Mouse (Mus musculus) heart, postnatal 25 days (tissue): ENCODE data around the gene Cmc2. TPM values are rescaled to one million over a fixed set of nuclear protein-coding genes. Genes with fewer than 3 reads are reported as not detected.

Experiments
- DNase-seq: peaks from one replicate; pipeline ENCODE4 v3.0.0; 2022; ENCODE audit warnings: low spot score
- intact Hi-C: fragments of 180-260 bp; cut with DNase I; formaldehyde crosslinking; loops from one replicate; pipeline ENCODE4 v1.15.1; 2025
- total RNA-seq, 2 experiments: library from RNA; stranded (reverse); gene quantifications; 2 replicates each; pipeline ENCODE4 v1.2.3; 2021

The Cmc2 gene
- total RNA-seq, 2 experiments from 2014 or later, result 73.9 to 75.2 TPM

DNA sequence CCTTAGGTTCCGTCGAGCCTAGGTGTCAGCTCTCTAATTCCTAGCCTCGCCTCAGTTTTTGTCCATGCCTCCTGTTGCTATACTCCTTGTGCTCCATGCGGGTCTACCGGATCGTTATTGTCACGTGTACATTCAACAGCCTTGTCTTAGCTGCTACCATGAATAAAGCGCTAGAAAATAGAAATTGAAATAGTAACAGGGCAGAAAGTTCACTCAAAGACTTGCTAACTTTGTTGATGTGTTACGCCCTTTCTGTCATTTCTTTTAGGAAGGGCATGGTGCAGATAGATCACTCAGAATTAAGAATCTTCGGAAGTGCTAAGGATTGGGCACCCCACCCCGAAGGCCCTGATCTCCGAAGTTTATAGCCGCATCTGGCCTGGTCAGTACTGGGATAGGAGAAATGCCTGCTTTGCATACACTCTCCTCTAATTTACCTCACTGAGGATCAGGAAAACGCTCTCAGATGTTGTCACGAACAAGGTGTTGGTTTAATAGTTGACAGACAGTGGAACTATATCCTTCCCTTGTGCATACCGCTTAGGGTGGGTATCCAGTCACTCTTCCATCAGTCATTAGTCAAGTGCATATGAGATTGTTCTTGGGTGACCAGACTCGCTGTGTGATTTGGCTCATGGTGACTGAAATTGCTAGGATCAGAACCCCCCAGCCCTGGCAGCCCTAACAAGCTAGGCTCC lies 954 bp upstream of the Cmc2 start:
- no peak for DNase-seq
- intact Hi-C loops, result loop anchor here (2.0 to 10.0 kb wide), 2 partner anchors 21 to 233 kb away; partner anchors contain the start of genes Atmin and Gan

DNA sequence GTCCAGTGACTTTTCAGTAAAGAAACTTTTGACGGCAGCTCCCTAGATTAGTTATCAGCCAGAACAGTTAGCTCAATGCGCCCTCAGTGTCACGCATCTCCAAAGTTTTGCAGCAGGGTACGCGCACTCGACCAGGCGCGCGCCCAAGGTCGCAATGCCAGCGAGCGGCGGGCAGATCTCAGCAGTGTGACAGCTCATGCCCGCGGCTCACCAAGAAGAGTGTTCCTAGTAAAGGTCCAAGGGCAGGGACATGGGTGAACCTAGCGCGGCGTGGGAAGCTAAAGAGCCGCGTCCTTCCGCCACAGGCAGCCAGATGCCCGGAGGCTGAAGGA lies 284 bp downstream of the Cmc2 start:
- DNase-seq, result no peak
- intact Hi-C loops, result loop anchor here (10.0 kb wide), 1 partner anchor 234 kb away; the partner anchor contains the start of gene Gan

DNA sequence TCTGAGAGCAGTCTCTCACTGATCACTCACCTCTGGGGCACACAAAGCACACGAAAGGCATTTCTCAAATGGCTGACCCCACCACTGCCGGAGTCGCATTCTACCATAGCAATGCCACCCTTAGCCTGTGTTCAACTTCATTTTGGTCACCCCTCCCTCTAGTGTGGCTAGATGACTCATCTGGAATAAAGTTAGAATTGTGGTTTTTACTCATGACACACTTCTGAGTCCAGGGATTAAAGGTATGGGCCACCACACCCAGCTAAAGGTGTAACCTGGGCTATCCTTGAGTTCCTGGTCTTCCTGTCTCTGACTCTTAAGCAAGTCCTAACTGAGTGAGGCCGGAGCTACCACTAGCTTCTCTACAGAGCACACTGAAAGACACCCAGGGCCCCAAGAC lies 15.4 kb downstream of the Cmc2 start:
- no peak for DNase-seq
- intact Hi-C loops, result no loop called here

DNA sequence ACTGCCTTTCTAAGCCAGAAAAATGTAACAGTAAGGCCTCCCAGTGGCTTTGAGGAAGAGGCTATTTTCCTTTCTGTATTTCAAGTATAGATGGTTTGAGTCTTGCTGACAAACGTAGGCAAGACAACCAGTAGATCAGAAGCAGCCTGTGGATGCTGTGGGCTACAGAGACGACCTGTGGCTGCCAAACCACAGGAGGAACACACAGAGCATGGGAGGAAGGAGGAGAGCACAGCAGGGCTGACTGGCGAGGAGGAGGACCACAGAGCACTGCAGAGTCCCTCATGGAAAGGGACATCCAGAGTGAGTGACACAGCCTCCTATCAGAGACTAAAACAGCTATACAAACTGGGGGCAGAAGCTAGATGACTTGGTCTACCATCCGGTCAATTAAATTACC lies 16.0 kb downstream of the Cmc2 start:
- intact Hi-C loops, result no loop called here
- DNase-seq, result no peak

DNA sequence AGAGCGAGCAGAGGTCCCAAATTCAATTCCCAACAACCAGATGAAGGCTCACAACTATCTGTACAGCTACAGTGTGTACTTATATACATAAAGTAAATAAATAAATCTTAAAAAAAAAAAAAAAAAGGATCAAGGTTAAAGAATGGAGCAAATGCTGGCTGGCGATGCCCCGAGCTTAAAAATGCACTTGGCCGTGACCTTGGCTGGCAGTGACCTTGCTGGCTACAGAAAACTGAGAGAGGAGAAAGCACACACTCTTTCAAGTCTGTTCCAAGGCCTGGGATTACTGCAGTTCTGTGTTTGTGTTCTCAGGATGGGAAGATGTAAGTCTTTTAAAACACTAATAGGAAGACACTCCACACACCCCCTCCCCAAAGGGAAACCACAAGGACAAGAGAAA lies 16.5 kb downstream of the Cmc2 start:
- DNase-seq, result no peak
- intact Hi-C loops, result no loop called here

DNA sequence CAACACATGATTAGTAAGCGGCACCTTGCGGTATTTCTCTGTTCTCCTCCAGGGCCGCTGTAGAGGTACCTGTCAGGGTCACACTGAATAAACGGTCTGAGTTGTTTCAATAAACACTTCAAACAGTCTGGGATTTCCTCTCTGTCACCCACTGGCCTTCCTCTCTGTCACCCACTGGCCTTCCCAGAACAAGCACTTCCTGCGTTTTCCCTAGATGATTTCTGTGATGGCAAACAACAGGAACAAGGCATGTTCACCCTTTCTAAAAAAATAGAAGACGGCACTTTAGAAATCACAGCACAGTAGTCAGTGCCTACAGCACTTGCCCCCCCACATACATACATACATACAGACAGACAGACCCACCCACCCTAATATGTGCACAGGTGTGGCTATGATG lies 25.7 kb downstream of the Cmc2 start:
- intact Hi-C loops, result no loop called here
- no peak for DNase-seq

DNA sequence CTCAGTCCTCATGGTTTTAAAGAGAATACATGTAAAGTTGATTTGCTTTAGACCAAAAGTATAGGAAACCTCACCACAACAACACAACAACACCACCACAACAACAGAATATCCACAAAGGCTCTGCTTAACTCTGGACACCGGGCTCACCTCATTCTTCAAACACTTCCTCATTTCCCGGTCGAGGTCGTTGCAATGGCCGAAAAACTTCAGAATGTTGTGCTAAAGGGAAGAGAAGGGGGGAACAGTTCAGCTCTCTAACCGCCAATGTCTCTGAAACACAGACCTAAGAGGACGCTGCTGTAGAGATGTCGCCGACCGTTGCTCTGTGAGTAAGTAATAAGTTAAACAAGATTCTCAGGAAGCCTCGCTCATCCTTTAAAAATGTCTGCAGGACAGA lies 27.3 kb downstream of the Cmc2 start:
- DNase-seq, result no peak
- intact Hi-C loops, result no loop called here

DNA sequence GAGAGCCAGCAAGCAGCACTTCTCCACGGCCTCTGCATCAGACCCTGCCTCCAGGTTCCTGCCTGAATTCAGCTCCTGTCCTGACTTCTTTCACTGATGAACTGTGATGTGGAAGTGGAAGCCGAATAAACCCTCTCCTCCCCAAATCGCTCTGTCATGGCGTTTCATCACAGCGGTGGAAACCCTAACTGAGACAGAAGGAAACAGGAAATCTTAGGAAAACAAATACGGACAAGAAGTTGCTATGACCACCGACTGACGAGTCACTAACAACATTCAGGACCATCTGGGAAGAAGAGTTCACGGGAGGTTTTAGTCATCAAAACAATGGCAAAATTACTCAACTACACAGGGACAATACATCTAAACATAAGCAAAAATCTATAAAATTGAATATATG lies 28.6 kb downstream of the Cmc2 start:
- DNase-seq, result no peak
- intact Hi-C loops, result no loop called here

DNA sequence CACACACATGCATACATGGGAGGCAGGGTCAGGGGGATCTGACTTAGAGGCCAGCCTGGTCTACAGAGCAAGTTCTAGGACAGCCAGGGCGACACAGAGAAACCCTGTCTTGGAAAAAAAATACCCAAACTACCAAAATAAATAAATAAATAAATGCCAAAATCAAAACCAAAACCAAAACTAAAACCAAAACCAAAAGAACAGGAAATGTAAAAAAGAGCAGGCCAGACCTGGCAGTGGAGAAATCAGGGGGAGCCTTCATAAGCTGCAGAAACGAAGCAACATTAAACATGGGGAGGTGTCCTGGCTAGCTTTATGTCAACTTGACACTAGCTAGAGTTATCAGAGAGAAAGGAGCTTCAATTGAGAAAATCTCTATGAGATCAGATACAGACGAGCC lies 29.1 kb downstream of the Cmc2 start:
- intact Hi-C loops, result no loop called here
- DNase-seq, result no peak

DNA sequence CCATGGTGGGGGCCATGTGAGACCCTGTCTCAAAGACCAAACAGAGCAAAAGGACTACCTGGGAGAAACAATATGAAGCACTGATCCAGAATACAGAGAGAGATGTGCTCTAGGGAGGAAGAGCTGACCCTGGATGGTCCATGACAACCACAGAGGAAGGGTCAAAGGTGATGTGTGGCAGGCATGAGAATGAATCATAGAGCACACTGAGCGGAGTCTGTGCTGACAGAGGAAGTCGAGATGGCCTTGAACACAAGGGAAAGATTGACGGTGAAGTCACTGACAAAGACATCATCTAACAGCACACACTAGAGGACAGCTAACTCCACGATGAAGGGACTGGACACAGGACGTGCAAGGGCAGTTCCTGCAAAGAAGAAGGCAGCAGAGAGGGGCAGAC lies 29.8 kb downstream of the Cmc2 start:
- no peak for DNase-seq
- intact Hi-C loops, result no loop called here

DNA sequence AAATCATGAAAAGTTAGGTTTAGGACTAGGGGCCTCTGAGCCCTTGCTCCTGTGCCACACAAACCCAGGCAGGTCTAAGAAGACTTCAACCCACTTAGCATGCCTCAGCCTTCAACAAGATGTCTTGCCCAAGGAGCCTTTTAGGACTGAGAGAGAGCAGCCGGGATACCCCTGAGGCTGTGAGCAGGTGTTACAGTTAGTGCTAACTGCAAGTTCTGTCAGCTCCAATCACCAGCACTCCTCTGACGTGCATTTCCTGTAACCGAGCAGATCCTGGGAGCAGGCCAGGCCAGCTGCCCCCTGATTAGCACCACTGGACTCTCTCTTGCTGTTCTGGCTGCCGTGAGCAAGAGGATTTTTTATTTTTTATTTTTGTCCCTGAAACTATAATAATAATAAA lies 33.4 kb downstream of the Cmc2 start:
- DNase-seq, result no peak
- intact Hi-C loops, result no loop called here

DNA sequence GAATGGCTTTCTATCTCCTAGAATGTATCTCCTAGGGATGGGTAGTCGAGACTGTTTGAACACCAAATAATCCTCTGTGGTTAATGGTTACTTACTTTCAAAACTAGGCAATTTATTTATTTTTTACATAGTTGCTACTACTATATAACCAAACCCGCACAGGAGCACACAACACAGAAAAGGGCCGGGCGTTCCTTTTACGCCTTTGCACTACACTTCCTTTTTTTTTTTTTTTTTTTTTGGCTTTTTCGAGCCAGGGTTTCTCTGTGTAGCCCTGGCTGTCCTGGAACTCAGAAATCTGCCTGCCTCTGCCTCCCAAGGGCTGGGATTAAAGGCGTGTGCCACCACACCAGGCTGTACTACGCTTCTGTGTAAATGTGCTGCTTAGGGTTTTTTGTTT lies 39.9 kb downstream of the Cmc2 start:
- no peak for DNase-seq
- intact Hi-C loops, result no loop called here

DNA sequence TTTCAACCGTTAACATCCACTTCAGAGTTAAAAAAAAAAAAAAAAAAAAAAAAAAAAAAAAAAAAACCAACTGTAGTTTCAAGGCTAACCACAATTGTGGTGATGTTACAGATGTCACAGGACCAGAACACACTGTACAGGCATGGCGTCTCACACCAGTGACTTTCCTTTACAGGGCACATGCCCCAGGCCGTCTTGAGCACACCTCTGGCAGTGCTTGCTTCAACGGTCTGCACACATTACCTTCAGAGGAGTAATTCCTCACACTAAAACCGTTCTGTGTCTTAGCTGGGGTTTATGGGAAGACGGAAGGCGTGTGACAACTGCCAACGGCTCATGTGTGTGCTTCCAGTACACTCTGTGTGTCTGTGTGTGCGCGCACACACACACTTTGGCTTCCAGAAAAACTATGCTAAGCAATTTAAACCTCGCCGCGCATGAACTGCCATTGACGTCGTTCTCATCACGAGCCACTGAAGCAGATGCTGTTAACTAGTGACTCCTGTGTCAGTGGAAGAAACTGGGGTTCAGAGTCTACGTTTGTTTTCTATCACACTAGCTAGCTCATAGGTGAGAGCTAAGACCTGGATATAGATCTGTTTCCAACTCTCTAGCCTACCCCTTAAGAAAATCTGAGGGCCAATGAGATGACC lies 45.3 kb downstream of the Cmc2 start:
- intact Hi-C loops, result no loop called here
- DNase-seq, result no peak

DNA sequence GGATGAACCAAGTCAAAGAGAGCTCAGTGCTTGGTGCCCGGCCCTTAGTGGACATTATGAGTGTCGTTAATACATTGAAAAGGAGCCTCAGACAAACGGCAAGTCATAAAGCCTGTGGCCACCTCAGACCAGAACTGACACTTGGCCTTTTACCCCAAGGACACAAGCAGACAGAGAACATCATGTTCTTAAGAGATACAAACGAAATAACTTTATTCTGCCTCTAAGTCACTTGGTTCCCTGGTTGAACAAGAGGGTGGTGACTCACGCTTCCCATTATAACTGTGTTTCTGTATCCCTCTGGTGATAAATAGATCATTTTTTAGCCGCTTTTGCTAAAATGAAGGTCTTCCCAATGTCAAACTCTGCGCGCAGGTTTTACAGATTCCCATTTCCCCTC lies 47.3 kb downstream of the Cmc2 start:
- no peak for DNase-seq
- intact Hi-C loops, result no loop called here

DNA sequence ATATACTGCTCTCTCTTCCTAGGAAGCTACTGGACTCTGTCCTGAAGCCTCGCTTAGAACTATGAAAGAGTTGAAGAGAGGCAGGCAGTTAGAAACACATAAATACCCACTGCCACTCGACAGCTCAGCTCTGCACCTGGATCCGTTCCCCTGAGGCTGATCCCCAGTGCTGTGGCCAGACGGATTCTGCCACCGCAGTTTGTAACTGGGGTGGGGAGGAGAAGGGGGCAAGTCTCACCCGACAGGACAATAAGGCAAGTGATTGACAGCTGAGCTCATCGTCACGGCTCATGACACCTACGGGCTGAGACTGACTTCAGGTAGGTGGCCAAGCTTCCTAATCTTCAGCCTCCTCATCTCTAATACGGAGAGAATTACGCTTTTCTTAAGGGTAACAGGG lies 47.7 kb downstream of the Cmc2 start:
- DNase-seq, result no peak
- intact Hi-C loops, result no loop called here

DNA sequence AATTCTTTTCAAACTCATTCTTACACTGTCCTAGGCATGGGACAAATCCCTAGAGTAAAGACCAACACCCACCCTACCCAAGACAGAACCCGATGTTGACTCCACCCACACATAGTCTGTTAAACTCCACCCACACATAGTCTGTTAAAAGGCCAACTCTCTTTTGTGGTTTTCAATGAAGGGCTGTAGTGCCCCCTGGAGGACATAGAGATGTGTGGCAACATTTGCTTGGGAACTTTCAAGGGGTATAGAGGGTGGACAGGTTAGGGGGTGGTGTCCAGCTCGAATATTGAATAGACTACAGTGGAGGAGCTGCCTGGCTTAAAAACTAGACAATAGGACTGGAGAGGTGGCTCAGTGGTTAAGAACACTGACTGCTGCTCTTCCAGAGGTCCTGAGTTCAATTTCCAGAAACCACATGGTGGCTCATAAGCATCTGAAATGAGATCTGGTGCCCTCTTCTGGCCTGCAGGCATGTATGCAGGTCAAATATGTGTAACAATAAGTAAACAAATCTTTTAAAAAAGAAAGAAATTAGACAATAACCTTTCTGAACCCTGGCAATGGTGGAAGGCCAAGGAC lies 48.4 kb downstream of the Cmc2 start:
- DNase-seq, result no peak
- intact Hi-C loops, result no loop called here

DNA sequence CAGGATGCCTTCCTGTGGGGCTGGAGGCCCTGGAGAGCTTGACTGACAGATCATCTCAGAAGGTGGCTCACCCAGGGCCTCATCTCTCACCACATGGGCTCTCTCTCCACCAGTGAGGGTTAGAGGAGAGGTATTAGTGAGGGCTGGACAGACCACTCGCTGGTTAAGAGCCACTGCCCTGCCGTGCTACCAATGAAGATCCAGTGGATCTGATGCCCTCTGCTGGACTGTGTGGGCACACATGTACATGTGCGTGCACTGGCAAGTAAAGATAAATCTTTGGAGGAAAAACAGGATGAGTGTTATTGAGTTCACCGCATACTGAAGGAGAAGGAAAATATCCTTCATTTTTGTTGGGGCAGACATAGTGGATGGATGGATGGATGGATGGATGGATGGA lies 52.6 kb downstream of the Cmc2 start:
- intact Hi-C loops, result loop anchor here (2.0 to 5.0 kb wide), 2 partner anchors 114 to 388 kb away; no protein-coding TSS in a partner anchor
- DNase-seq, result no peak

DNA sequence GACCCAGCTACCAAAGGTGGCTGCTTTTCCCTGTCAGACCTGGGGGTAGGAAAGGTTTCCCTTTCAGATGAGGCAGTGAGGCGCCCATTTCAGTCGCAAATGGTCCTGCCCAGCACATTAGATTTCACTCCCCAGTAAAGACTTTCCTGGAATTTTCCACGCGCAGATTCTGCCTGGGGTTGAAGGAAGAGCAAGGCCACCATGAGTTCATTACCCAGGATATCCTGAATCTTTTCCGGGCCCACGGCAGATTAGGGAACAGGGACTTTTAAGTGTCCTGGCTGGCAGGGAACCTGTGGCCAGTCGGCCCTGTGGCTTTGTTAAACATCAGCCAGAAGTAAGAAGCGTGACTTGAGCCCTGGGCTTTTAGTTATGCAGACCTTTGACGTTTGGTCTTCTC lies 53.9 kb downstream of the Cmc2 start:
- intact Hi-C loops, result loop anchor here (5.0 kb wide), 1 partner anchor 115 kb away; no protein-coding TSS in a partner anchor
- no peak for DNase-seq

DNA sequence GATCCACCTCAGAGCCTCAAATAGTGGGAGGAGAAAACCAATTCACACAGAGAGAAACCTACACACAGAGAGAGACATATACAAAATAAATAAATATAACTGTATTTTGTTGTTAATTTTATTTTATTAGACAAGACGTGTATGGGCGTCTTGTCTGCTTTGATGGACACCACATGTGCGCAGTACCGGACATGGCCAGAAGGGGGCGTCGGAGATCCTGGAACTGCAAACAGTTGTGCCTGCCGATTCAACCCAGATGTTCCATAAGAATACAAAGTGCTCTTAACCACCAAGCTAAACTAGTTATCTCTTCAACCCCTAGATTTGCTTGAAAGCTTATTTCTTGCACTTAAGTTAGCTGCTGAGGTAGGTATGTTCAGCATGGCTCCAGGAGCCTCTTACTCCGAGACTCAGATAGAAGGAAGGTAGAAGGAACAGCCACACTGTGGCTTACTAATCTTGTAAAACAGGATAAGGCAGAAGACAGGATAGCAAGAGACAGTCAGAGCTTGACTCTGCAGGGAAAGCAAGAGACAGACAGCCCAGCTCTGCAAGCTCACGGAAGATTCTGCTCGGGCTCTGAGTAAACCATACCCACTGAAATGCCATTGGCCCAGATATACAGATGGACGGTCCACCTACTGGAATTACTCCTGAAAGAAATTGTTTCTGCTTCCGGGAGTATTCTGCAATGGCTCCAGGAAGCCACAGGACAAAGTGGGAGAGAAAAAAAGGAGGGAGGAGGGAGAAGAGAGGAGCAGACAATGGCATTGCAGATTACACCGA lies 54.9 kb downstream of the Cmc2 start:
- intact Hi-C loops, result loop anchor here (5.0 kb wide), 1 partner anchor 116 kb away; no protein-coding TSS in a partner anchor
- no peak for DNase-seq

DNA sequence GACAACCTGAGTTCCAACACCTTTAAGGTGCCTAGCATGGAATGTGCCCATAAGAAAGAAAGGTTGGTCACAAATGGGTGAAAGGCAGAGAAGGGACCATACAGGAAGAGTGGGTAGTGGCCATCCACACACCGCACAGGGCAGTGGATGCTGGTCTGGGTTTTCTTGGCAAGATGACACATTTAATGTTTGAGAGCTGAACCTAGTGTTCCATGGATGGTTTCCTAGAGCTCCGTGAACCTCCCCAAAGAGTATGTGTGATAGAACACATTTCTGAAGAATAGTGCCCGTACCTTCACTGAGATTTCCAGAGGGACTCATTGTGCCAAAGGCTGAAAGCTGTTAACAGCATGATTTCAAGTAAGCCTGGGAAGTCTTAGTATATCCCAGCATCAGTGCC lies 56.7 kb downstream of the Cmc2 start:
- no peak for DNase-seq
- intact Hi-C loops, result no loop called here

DNA sequence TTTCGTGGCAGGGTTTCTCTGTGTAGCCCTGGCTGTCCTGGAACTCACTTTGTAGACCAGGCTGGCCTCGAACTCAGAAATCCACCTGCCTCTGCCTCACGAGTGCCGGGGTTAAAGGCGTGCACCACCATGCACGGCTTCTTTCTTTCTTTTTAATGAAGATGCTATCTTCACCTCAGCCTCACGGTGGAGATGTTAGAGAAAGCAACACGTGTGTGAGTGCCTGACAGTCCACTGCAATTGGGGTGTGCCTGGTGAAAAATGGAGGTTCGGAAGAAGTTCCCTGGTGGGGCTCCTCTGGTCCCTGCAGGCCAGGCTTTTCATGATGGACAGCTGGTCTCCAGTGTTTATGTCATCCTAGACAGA lies 57.2 kb downstream of the Cmc2 start:
- intact Hi-C loops, result no loop called here
- no peak for DNase-seq
